In genomic region chr19:58016561-58017453, GRCm38 (mm10) we compare ENCODE assay signal across 10 mouse cellular contexts.
DNase-seq lines count a peak whose midpoint lies in the region; ATAC-seq lines count a peak whose summit lies in the region.
"Had no signal": no experiment of that assay in that cellular context is flagged by ENCODE, and none has a peak within 500 bp of the region (broad histone marks: within the 10 kb centered on the region; RNA-seq: fewer than 3 reads in every experiment).

No protein-coding gene starts in this region.

- no peaks in the 10 kb centered on the region for H3K36me3 ChIP-seq in hindbrain, embryonic 16.5 days (ENCODE audit: control insufficient read depth, insufficient read depth, low read length)

- no peaks in the 10 kb centered on the region for H3K4me1 ChIP-seq in hindbrain, embryonic 16.5 days (ENCODE audit: control insufficient read depth, insufficient read depth, low read depth, low read length)

- H3K4me2 ChIP-seq in hindbrain, embryonic 16.5 days (ENCODE audit: low read length), result no peak overlapping the region

- ATAC-seq in hindbrain, embryonic 16.5 days, result no peak

- H3K9me3 ChIP-seq in hindbrain, embryonic 16.5 days (ENCODE audit: control insufficient read depth, low read length), result no peaks in the 10 kb centered on the region

- H3K27ac ChIP-seq in hindbrain, embryonic 16.5 days (ENCODE audit: low read depth, low read length), result no peak overlapping the region
- H3K27ac ChIP-seq: stomach, postnatal 0 days had no signal

- DNase-seq in adrenal gland, postnatal 10 days, result peak; percentile 58
- DNase-seq in adrenal gland, postnatal 4 days (ENCODE audit: low spot score in 2 of 2), result no peak
- peak; percentile 4 for DNase-seq in ovary, postnatal 14 days (ENCODE audit: low spot score)
- no peak for DNase-seq in ovary, adult 18-20 months (ENCODE audit: low spot score)
- DNase-seq in heart, postnatal 10 days, result peak; percentile 61 to 69
- DNase-seq in lung, postnatal 4 days, result peak; percentile 17 to 30
- no peak for DNase-seq in thymus, postnatal 36 days
- DNase-seq: cerebellum, adult 18-20 months had no signal

- 81% methylated on average over 9 of the region's 9 CpGs for WGBS in hindbrain, embryonic 16.5 days

- H3K27me3 ChIP-seq in hindbrain, embryonic 16.5 days (replicated peaks; ENCODE audit: control insufficient read depth, insufficient read depth, low read length), result no peaks in the 10 kb centered on the region

- no peak overlapping the region for H3K4me3 ChIP-seq in hindbrain, embryonic 16.5 days (ENCODE audit: low read length)

- no peak overlapping the region for H3K9ac ChIP-seq in hindbrain, embryonic 16.5 days (ENCODE audit: low read depth, low read length)

- intact Hi-C loops in heart, postnatal 10 days (cut with DNase I), result no loop called here

Comparison
In these comparisons a context has a peak if more than half of its experiments do, and no peak if none do; other contexts are left out.
1. DNase-seq: peak in adrenal gland, postnatal 10 days (single experiment), ovary, postnatal 14 days (single experiment), heart, postnatal 10 days (2 of 2) and lung, postnatal 4 days (2 of 2); none in adrenal gland, postnatal 4 days (0 of 2), ovary, adult 18-20 months (single experiment) and thymus, postnatal 36 days (0 of 2).